Mouse (Mus musculus): ENCODE results near the gene Cox6b1. TPM values are rescaled to one million over a fixed set of nuclear protein-coding genes. Genes with fewer than 3 reads are reported as not detected.

The Cox6b1 gene
- total and polyA plus RNA-seq, 3 experiments = 432 to 776 (median 581) TPM

DNA sequence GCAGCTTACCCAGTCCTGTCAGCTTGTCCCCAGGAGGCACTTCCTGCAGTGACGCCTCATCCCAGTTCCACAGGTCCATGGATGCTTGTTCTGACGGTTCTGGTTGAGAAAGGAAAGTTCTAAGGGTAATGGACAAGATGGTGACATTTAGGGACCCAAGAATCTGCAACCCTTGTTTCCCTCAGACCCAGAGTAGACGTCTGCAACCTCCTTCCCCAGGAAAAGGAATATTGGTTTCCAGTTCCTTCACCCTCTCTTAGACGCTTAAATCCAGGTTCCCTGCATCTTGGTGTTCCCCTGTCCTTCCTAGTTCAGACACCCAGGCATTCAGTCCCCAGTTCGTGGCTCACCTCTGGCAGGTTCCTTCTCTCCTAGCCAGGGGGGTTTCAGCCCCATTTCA, 9.8 kb upstream of the Cox6b1 start, which contains the start of gene Etv2:
TSS of gene Etv2 (minus strand) at position 101 of the 400 bp plus-strand sequence.
- peaks cover 8 to 10% of the 10 kb centered on the region in 2 experiments for H3K36me3 ChIP-seq (replicated peaks in 1 of 2; ENCODE audit: control insufficient read depth in 1 of 2, insufficient read depth in 1 of 2, low read length in 1 of 2)
- H3K4me2 ChIP-seq (ENCODE audit: insufficient read depth, low read depth, poor library complexity, severe bottlenecking) = no peak within 1 kb of the TSS
- peaks cover 9 to 13% of the 10 kb centered on the region in 2 experiments; a peak in 3 of 4 replicates for H3K4me1 ChIP-seq (ENCODE audit: control insufficient read depth in 1 of 2, insufficient read depth in 2 of 2)
- no peaks in the 10 kb centered on the region for H3K27me3 ChIP-seq (replicated peaks)
- H3K27ac ChIP-seq (ENCODE audit: insufficient read depth, low read depth) = no peak within 1 kb of the TSS
- no peak for DNase-seq (ENCODE audit: extremely low read depth)
- no peak for TF ChIP-seq EP300 (IDR thresholded peaks at IDR 0.05; ENCODE audit: low read length)
- no peak for TF ChIP-seq JUND (conservative IDR thresholded peaks at IDR 0.05; ENCODE audit: low read depth, low read length)
- TF ChIP-seq BHLHE40 (IDR thresholded peaks at IDR 0.05; ENCODE audit: low read depth, low read length) = no peak
- no peak for TF ChIP-seq USF2 (conservative IDR thresholded peaks at IDR 0.05; ENCODE audit: low read depth, low read length)
- TF ChIP-seq CHD2 (IDR thresholded peaks at IDR 0.05; ENCODE audit: low read length) = no peak
- TF ChIP-seq MEF2A (IDR thresholded peaks at IDR 0.05; ENCODE audit: borderline replicate concordance, low read depth, low read length) = no peak
- dilution Hi-C loops (cut with MboI; ENCODE audit: extremely low pct_ligation_motif_present, extremely low pct_unique_long_range_greater_than_20kb, low sequenced_read_pairs) (no loop called here), in situ Hi-C loops (cut with MboI; ENCODE audit: low pct_ligation_motif_present, low pct_unique_long_range_greater_than_20kb, low sequenced_read_pairs) (no loop called here)
- no peak within 1 kb of the TSS for H3K4me3 ChIP-seq (replicated peaks in 1 of 3; ENCODE audit: low read depth in 2 of 3, low read length in 2 of 3, poor library complexity in 1 of 3)
- no peak within 1 kb of the TSS for H3K9ac ChIP-seq (ENCODE audit: insufficient read depth, low read depth)
- no peaks in the 10 kb centered on the region for H3K9me3 ChIP-seq (replicated peaks; ENCODE audit: low read length)
- no peaks in the 10 kb centered on the region for H3K79me2 ChIP-seq (replicated peaks; ENCODE audit: control insufficient read depth, extremely low read depth, insufficient read depth, poor library complexity, severe bottlenecking)

DNA sequence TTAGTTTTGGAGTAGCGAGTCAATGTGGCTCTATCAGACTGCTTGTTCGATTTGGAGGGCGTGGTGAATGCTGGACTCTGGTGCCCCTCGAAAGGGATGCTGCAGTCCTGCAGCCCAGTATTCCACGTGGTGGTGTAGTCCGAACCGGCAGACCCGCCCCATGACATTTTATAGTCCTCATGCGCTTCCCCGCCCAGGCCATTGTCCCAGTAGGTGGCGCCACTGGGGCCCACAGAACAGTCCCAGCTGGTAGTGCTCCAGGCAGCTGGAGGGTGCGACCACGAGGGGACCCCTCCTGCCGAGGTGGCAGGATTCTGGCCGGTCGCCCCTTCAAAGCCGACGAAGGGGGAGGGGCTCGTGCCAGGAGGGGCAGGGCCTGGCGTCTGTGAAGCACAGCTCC, 8.7 kb upstream of the Cox6b1 start:
- no peaks in the 10 kb centered on the region for H3K27me3 ChIP-seq (replicated peaks)
- in situ Hi-C loops (cut with MboI; ENCODE audit: low pct_ligation_motif_present, low pct_unique_long_range_greater_than_20kb, low sequenced_read_pairs) = no loop called here
- no peaks in the 10 kb centered on the region for H3K79me2 ChIP-seq (replicated peaks; ENCODE audit: control insufficient read depth, extremely low read depth, insufficient read depth, poor library complexity, severe bottlenecking)
- no peak overlapping the region for H3K27ac ChIP-seq (ENCODE audit: insufficient read depth, low read depth)
- H3K36me3 ChIP-seq (replicated peaks in 1 of 2; ENCODE audit: control insufficient read depth in 1 of 2, insufficient read depth in 1 of 2, low read length in 1 of 2) = no peaks in the 10 kb centered on the region
- dilution Hi-C loops (cut with MboI; ENCODE audit: extremely low pct_ligation_motif_present, extremely low pct_unique_long_range_greater_than_20kb, low sequenced_read_pairs) = no loop called here
- no peak overlapping the region for H3K9ac ChIP-seq (ENCODE audit: insufficient read depth, low read depth)
- TF ChIP-seq CHD2 (IDR thresholded peaks at IDR 0.05; ENCODE audit: low read length) = no peak
- TF ChIP-seq CTCF (conservative IDR thresholded peaks at IDR 0.05 in 1 of 2, IDR thresholded peaks at IDR 0.05 in 1 of 2; ENCODE audit: low read depth in 2 of 2, low read length in 2 of 2) = peak in 1 of 2 experiments; percentile 57; a peak in 2 of 4 replicates
- TF ChIP-seq JUND (conservative IDR thresholded peaks at IDR 0.05; ENCODE audit: low read depth, low read length) = no peak
- no peak for TF ChIP-seq NELFE (IDR thresholded peaks at IDR 0.05; ENCODE audit: low read depth, low read length)
- TF ChIP-seq ELF1 (IDR thresholded peaks at IDR 0.05; ENCODE audit: low read depth, low read length) = no peak
- TF ChIP-seq SMC3 (IDR thresholded peaks at IDR 0.05; ENCODE audit: low read depth, low read length) = peak; percentile 44
- TF ChIP-seq MEF2A (IDR thresholded peaks at IDR 0.05; ENCODE audit: borderline replicate concordance, low read depth, low read length) = no peak
- no peak for TF ChIP-seq ZNF384 (IDR thresholded peaks at IDR 0.05; ENCODE audit: low read depth, low read length)
- TF ChIP-seq NRF1 (IDR thresholded peaks at IDR 0.05; ENCODE audit: low read depth, low read length) = no peak
- TF ChIP-seq MAFK (IDR thresholded peaks at IDR 0.05; ENCODE audit: insufficient replicate concordance, low read length) = no peak
- no peak for DNase-seq (ENCODE audit: extremely low read depth)
- peaks cover 9 to 16% of the 10 kb centered on the region in 2 experiments; a peak in 3 of 4 replicates for H3K4me1 ChIP-seq (ENCODE audit: control insufficient read depth in 1 of 2, insufficient read depth in 2 of 2)
- no peak overlapping the region for H3K4me2 ChIP-seq (ENCODE audit: insufficient read depth, low read depth, poor library complexity, severe bottlenecking)
- no peaks in the 10 kb centered on the region for H3K9me3 ChIP-seq (replicated peaks; ENCODE audit: low read length)
- no peak overlapping the region for H3K4me3 ChIP-seq (replicated peaks in 1 of 3; ENCODE audit: low read depth in 2 of 3, low read length in 2 of 3, poor library complexity in 1 of 3)
